Mouse (Mus musculus): Measurements from ENCODE around the gene Tmem37. TPM values are rescaled to one million over a fixed set of nuclear protein-coding genes. Genes with fewer than 3 reads are reported as not detected.

Tmem37 gene
- polyA plus RNA-seq, 1 experiment from 2014 or later, result 121 TPM

DNA sequence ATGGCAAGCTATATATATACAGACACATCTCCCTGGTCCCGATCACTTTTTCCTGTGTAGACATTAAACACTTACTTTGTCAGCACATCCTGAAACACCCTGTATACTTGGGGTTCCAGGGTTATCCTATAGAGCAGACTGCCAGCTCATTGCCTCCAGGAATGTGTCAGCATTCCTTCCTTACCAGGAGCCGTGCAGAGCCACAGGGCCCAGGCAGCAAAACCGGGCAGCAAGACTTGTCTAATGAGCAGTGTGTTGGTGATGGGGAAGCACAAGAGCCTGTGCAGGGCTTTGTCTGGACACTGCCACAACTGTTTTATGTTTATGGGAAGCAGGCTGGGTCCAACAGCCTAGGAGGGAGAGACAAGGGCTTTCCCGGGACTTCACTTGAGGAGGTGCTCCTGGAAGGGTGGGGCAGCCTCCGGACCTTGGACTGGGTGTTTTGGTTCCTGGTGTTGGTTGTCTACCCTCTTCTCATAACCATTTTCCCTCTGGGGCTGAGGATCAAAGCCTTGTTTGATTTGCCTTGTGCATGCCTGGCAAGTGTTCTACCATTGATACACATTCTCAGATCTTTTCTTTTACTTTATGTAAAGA lies 10.1 kb upstream of the Tmem37 start:
- Histone ChIP-seq H3K4me1 (ENCODE audit: insufficient read depth, low read depth, low read length) (no peaks in the 10 kb centered on the region), H3K36me3 (ENCODE audit: insufficient read depth, low read length) (no peaks in the 10 kb centered on the region), H3K9ac (replicated peaks; ENCODE audit: low read depth) (no peak overlapping the region), H3K27ac (ENCODE audit: low read length) (peak overlapping the region; percentile 68), H3K9me3 (ENCODE audit: low read length) (no peaks in the 10 kb centered on the region), H3K27me3 (replicated peaks; ENCODE audit: insufficient read depth, low read length) (no peaks in the 10 kb centered on the region), H3K4me3 (ENCODE audit: low read depth, low read length) (no peak overlapping the region), H3K4me2 (replicated peaks; ENCODE audit: low read depth, low read length) (0 out of 2 replicates have a peak overlapping the region, but pooled peaks have one; percentile 14)
- WGBS, result 19% methylated on average over 5 of the region's 5 CpGs
- DNase-seq (ENCODE audit: low spot score), result peak; percentile 23
- ATAC-seq, result peak; percentile 16; the same call in 1 of the 2 replicates
- no peak for TF ChIP-seq CTCF (IDR thresholded peaks at IDR 0.05)
- TF ChIP-seq EP300 (IDR thresholded peaks at IDR 0.05), result 0 out of 2 replicates have a peak, but pooled peaks have one; percentile 23

DNA sequence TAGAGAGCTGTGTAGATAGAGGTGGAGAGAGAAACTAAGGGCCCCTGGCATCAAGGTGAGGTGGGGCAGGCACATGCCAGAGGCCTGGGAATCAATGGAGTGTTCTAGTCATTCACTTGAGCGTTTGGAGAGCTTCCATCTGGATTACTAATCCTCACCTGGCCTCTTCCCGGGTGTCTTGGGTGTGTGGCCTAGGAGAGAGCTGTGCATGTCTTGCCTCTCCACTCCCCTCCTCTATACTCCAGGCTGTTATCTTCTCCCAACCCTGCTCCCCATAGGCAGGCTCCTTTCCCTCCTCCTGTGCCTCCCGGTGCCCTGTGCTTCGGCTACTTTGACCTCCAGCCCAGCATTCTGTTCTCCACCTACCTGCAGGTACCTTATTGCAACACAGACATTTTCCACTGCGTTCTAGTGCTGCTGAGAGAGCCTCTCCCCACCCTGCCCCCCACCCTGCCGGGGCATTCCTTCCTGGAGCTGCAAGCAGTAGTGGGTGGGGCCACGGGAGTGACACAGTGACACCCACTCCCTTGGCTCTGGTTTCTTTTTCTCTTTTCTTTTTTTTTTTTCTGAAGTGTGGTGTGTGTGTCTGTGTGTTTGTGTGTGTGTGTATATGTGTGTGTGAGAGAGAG lies 9.2 kb upstream of the Tmem37 start:
- no peaks in the 10 kb centered on the region for H3K27me3 ChIP-seq (replicated peaks; ENCODE audit: insufficient read depth, low read length)
- no peaks in the 10 kb centered on the region for H3K9me3 ChIP-seq (ENCODE audit: low read length)
- ATAC-seq (peak; percentile 94), DNase-seq (ENCODE audit: low spot score) (peak; percentile 94)
- 8% methylated on average over 7 of the region's 7 CpGs for WGBS
- H3K27ac ChIP-seq (ENCODE audit: low read length), result peak overlapping the region; percentile 68
- no peaks in the 10 kb centered on the region for H3K36me3 ChIP-seq (ENCODE audit: insufficient read depth, low read length)
- no peak overlapping the region for H3K9ac ChIP-seq (replicated peaks; ENCODE audit: low read depth)
- no peaks in the 10 kb centered on the region for H3K4me1 ChIP-seq (ENCODE audit: insufficient read depth, low read depth, low read length)
- H3K4me3 ChIP-seq (ENCODE audit: low read depth, low read length), result no peak overlapping the region
- peak overlapping the region; percentile 14; the same call in 1 of the 2 replicates for H3K4me2 ChIP-seq (replicated peaks; ENCODE audit: low read depth, low read length)
- TF ChIP-seq CTCF (IDR thresholded peaks at IDR 0.05) (peak; percentile 29), EP300 (IDR thresholded peaks at IDR 0.05) (peak; percentile 91)

DNA sequence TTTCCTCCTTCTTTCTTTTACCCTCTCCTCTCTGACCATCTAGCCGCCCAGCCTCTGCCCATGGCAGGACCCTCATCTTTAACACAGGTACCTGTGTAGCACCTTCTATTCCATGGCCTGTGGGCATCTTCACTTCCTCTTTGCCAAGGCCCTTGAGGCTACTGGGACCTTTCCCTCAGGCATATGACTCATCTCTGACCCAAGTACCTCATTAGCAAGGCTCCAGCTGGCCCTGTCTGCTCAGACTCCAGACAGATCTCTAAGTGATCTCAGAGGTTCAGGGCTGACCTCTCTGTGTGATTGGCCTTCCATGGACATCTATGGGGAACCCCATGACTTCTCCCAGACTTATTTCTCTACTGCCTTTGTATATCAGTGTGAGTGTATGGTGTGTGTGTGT lies 6.8 kb upstream of the Tmem37 start:
- H3K4me1 ChIP-seq (ENCODE audit: insufficient read depth, low read depth, low read length), result 0 out of 2 replicates have a peak, but pooled peaks cover 2% of the 10 kb centered on the region
- no peak overlapping the region for H3K27ac ChIP-seq (ENCODE audit: low read length)
- ATAC-seq (no peak), DNase-seq (ENCODE audit: low spot score) (peak; percentile 43)
- H3K4me3 ChIP-seq (ENCODE audit: low read depth, low read length), result no peak overlapping the region
- no peak overlapping the region for H3K4me2 ChIP-seq (replicated peaks; ENCODE audit: low read depth, low read length)
- WGBS, result 93% methylated on average over 1 of the region's 1 CpGs
- H3K9ac ChIP-seq (replicated peaks; ENCODE audit: low read depth), result no peak overlapping the region
- H3K27me3 ChIP-seq (replicated peaks; ENCODE audit: insufficient read depth, low read length), result no peaks in the 10 kb centered on the region
- H3K9me3 ChIP-seq (ENCODE audit: low read length), result no peaks in the 10 kb centered on the region
- H3K36me3 ChIP-seq (ENCODE audit: insufficient read depth, low read length), result no peaks in the 10 kb centered on the region
- TF ChIP-seq CTCF (IDR thresholded peaks at IDR 0.05) (no peak), EP300 (IDR thresholded peaks at IDR 0.05) (no peak)

DNA sequence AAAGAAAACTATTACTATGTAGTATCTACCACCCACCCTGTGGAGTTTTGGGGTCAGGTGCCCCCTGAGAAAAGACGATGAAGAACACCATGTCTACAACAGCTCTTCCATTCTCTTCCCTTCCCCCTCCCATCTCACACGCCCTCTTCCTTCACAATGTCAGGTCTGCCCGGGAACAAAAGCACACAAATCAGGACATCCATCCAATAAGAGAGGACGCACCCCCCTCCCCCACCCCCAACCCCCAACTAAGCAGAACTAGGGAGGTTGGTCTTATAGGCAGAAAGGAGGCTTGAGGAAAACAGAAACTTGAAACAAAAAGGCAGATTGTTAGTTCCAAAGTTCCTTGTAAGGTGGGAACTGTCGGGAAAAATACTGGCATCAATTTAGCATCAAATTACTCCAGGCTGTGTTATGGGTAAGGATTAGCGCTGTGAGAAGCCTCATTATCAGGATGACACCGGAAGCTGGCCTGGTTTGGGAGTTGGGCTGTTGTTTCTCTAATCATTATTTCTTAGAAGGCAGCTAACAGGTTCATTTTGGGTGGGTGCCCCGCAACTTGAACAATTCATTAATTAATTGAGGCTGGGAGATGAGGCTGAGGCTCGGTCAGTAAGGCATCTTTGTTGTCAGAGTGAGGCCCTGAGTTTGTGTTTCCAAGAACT lies 4.0 kb upstream of the Tmem37 start:
- no peak overlapping the region for H3K4me3 ChIP-seq (ENCODE audit: low read depth, low read length)
- ATAC-seq, result no peak
- no peaks in the 10 kb centered on the region for H3K27me3 ChIP-seq (replicated peaks; ENCODE audit: insufficient read depth, low read length)
- TF ChIP-seq EP300 (IDR thresholded peaks at IDR 0.05) (no peak), CTCF (IDR thresholded peaks at IDR 0.05) (no peak)
- WGBS, result 27% methylated on average over 9 of the region's 9 CpGs
- H3K27ac ChIP-seq (ENCODE audit: low read length), result no peak overlapping the region
- no peak overlapping the region for H3K9ac ChIP-seq (replicated peaks; ENCODE audit: low read depth)
- no peaks in the 10 kb centered on the region for H3K9me3 ChIP-seq (ENCODE audit: low read length)
- peaks cover 20% of the 10 kb centered on the region for H3K4me1 ChIP-seq (ENCODE audit: insufficient read depth, low read depth, low read length)
- no peaks in the 10 kb centered on the region for H3K36me3 ChIP-seq (ENCODE audit: insufficient read depth, low read length)
- H3K4me2 ChIP-seq (replicated peaks; ENCODE audit: low read depth, low read length), result no peak overlapping the region
- DNase-seq (ENCODE audit: low spot score), result no peak

DNA sequence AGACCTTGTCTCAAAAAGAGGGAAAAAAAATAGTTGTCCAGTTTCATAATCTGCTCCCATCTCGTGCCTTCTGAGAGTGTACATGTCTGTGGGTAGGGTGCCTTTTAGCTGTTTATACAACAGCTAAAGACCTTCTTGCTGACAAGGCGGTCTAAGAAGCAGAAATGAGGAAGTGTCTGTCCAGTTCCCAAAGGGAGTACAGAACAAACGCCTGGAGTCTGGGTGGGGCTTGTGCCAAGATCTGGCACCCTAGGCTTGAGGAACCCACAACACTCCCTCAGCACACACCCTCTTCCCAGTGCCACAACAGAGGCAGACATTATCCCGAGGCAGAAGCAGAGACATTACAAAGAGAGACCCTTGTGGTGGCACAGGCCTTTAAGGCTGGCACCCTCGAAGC lies 1.6 kb upstream of the Tmem37 start:
- no peaks in the 10 kb centered on the region for H3K27me3 ChIP-seq (replicated peaks; ENCODE audit: insufficient read depth, low read length)

DNA sequence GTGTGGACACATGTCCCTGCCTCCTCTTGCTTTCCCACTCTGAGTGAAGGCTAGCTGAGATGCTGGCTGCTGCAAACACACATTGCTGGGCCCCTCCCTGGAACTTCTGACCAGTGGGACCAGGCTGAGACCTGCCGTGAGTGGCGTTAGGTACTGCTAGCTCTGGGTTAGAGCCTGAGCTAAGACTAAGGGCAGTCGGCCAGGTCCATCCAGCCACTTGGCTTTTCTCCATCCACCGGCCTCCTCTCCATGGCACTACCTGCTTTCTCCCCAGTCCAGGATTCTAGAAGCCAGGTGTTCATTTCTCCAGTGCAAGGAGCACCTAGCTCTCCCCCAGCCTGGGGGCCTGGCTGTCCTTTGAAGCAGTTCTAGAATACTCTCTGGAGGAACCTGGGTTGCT lies 1.1 kb upstream of the Tmem37 start:
- H3K4me1 ChIP-seq (ENCODE audit: insufficient read depth, low read depth, low read length), result peaks cover 25% of the 10 kb centered on the region
- ATAC-seq (peak; percentile 5; the same call in 1 of the 2 replicates), DNase-seq (ENCODE audit: low spot score) (no peak)
- H3K4me3 ChIP-seq (ENCODE audit: low read depth, low read length), result no peak overlapping the region
- TF ChIP-seq CTCF (IDR thresholded peaks at IDR 0.05) (no peak), EP300 (IDR thresholded peaks at IDR 0.05) (no peak)
- no peaks in the 10 kb centered on the region for H3K36me3 ChIP-seq (ENCODE audit: insufficient read depth, low read length)
- no peaks in the 10 kb centered on the region for H3K27me3 ChIP-seq (replicated peaks; ENCODE audit: insufficient read depth, low read length)
- H3K27ac ChIP-seq (ENCODE audit: low read length), result peak overlapping the region; percentile 48
- H3K9ac ChIP-seq (replicated peaks; ENCODE audit: low read depth), result no peak overlapping the region
- no peaks in the 10 kb centered on the region for H3K9me3 ChIP-seq (ENCODE audit: low read length)
- 46% methylated on average over 4 of the region's 4 CpGs for WGBS
- no peak overlapping the region for H3K4me2 ChIP-seq (replicated peaks; ENCODE audit: low read depth, low read length)

More for the DNA sequence above, 1.6 kb upstream of the Tmem37 start:
- Histone ChIP-seq H3K27ac (ENCODE audit: low read length) (peak overlapping the region; percentile 48; the same call in 1 of the 2 replicates), H3K9ac (replicated peaks; ENCODE audit: low read depth) (no peak overlapping the region), H3K4me1 (ENCODE audit: insufficient read depth, low read depth, low read length) (peaks cover 25% of the 10 kb centered on the region), H3K36me3 (ENCODE audit: insufficient read depth, low read length) (no peaks in the 10 kb centered on the region), H3K9me3 (ENCODE audit: low read length) (no peaks in the 10 kb centered on the region), H3K4me2 (replicated peaks; ENCODE audit: low read depth, low read length) (no peak overlapping the region), H3K4me3 (ENCODE audit: low read depth, low read length) (no peak overlapping the region)
- ATAC-seq (no peak), DNase-seq (ENCODE audit: low spot score) (peak; percentile 60)
- no peak for TF ChIP-seq CTCF (IDR thresholded peaks at IDR 0.05)
- TF ChIP-seq EP300 (IDR thresholded peaks at IDR 0.05), result no peak
- WGBS, result 34% methylated on average over 5 of the region's 5 CpGs

All from lung, postnatal 0 days (tissue).